Mouse (Mus musculus) adrenal gland, postnatal 4 days (tissue): ENCODE measurements at regions not wholly inside any gene's neighbourhood (a gene's known extent, or its start where the extent isn't known, plus 50 kb on each side); places are given as distances from the start of the nearest gene placed in this dataset.

Source experiments
- DNase-seq, 2 experiments: peaks; one replicate each; pipeline ENCODE4 v3.0.0; 2021 to 2022; ENCODE audit warnings: low spot score in 2 of 2, mixed read lengths in 2 of 2

DNA sequence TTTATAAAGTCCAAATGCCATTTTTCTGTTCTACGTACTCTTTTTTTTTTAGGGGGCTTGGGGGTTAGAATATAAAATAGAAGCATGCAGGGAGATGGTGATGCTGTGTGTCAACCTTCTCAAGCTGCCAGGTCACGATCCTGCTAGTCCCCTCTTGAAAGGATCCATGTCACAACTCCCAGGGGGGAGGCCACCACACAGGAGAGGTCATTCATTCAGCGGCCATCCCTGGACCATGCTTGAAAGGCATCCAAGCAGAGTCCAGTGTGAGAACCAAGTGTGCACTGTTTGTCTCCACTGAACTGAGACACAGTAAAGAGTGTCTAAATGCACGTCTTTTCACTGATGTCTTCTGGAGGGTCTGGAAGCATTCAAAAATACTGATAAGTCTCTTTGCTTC, 119.8 kb upstream of the N6amt1 start:
- DNase-seq = no peak

- no peak for DNase-seq
Observed at GRCm38 (mm10) chr16:87225595-87225994, 128.4 kb upstream of the N6amt1 start.

DNA sequence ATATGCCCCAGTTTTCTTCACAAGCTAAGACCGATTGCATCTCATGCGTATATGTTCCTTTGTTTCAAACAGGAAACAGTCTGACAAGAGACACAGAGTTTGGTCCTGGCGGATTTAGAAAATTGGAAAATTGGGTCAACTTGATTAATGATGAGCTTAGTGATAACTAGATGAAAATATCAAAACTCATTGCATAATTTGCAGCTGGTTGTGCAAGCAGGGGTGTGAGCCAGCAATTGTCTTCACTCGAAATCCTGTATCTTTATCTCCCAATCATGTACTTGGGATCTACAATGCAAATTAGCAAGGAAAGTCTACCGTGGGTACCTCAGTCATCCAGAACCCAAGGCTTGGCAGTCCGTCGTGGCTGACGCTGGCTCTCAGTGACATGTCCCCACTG, 128.9 kb upstream of the N6amt1 start:
- no peak for DNase-seq

DNA sequence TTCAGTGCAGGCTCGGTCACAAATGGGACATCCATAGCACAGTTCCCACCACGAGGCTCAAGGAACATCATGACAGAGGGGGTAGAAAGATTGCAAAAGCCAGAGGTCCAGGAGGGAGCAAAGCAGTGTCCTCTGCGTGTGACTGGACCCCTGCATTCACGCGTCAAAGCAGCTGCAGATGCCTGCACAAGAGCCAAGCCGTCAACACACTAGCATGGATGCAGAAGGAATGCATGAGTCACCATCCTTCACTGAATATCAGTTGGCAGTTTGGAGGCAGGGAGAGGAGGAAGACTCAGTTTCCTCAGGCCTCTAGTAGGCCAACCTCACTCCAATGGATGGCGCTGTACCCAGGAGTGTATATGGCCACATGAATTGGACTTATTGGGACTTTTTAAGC, 130.0 kb upstream of the N6amt1 start:
- DNase-seq = no peak

- DNase-seq = no peak
Observed at GRCm38 (mm10) chr16:87220611-87221010, 133.4 kb upstream of the N6amt1 start.

DNA sequence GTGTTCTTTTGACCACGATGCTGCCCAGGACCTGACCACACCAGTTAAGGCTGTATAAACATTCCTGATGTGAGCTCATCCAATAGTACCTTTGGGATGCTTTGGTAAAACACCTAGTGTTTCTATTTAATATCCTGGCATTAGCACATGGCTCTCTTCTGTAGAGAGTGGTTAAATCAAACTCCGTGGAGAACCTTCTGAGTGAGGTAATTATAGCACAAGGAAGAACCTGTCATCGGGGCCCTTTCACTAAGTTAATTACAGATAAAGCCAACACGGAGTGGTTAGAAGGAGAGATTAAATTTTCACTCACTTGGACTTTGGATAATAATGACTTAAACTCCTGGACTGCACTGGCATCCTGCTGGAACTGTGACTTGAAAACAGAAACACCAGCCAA, 133.8 kb upstream of the N6amt1 start:
- DNase-seq = no peak

DNA sequence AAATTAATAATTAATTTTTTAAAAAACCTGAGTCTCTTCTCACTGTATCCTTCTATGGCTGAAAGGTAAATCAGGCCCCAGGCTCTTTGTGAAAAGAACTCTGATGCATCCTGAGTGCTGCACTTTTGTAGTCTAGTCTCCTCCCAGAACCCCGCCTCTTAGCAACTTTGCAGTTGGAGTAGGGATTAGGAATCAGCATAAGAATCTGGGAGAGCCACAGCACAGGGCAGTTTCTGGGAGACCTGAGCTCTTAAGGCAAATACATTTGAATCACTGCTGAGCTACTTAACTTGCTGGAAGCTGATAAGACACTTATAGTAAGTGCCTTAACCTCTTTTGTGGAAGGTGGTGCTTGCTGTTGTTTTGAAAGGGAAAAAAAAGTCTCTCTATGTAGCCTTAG, 146.1 kb upstream of the N6amt1 start:
- DNase-seq = no peak

DNA sequence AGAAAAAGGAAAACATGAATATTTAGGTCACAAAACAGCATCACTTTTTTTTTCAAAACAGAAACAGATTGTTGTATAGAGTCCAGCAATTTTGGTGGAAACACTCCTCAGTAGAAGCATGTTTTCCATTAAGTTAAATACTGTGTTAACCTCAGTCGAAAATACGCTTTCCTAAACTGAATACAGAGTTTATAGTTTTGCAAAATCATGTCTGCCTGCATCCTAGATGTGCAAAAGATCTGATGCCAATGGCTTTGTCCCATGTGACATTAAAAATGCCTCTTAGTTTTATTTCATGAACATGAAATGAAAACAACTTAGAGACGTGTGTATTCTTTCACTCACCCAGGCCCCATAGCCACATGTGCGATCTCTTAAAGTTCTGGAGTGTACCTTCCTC, 163.5 kb upstream of the N6amt1 start:
- no peak for DNase-seq

- DNase-seq = no peak
Observed at GRCm38 (mm10) chr16:87188737-87189136, 165.2 kb upstream of the N6amt1 start.

- no peak for DNase-seq
Observed at GRCm38 (mm10) chr16:87172395-87172794, 181.6 kb upstream of the N6amt1 start.

DNA sequence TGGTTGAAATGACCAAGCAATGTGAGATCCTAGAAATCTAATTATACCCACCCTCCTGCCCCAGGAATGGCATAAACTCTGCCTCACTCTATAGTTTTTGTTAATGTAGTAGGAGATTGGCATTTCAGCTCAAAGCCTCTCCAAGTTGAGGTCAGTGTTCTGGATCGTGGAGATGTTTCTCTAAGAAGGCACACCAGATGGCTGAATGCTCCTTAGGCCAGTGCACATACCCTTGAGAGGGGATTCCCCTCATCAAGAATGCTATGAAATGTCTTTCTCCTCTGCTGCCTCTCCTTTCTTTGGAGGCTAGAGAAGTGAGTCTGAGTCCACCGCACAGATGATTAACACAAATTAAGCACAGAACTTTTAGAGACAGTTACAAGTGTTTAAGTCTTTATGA, 214.7 kb upstream of the N6amt1 start:
- no peak for DNase-seq

DNA sequence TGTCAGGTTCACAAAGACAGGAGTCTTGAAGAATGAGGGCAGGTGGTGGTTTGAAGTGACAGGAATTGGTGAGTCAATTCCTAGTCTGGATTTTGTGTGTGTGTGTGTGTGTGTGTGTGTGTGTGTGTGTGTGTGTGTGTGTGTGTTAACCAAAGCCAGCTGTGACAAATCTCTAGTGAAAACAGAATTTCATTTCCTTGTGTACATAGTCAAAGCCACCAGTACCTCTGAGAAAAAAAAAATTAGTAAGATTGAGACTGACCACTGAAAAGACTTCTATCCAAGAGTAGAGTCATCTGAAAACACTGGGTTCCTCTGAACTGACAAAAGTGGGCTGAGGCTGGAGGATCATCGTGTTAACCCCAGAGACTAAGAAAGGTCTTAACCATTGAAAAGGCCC, 217.5 kb upstream of the N6amt1 start:
- DNase-seq = no peak

DNA sequence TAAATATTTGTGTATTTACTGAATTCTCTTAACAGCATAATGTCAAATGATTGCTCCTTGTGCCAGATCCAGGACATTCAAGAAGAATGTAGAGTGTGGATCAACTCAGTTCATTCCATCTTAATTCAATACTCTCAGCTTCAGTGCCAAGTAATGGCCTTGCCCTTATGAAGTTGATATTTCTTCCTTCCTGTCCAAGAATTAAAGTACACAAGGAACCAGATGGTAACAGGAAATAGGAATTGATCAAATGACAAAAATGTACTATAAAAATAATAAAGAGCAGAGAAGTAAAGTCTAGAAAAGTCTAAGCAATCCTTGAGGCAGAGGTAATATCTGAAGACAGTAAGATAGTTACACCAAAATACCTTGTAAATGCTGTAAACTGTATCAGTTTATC, 219.5 kb upstream of the N6amt1 start:
- no peak for DNase-seq

DNA sequence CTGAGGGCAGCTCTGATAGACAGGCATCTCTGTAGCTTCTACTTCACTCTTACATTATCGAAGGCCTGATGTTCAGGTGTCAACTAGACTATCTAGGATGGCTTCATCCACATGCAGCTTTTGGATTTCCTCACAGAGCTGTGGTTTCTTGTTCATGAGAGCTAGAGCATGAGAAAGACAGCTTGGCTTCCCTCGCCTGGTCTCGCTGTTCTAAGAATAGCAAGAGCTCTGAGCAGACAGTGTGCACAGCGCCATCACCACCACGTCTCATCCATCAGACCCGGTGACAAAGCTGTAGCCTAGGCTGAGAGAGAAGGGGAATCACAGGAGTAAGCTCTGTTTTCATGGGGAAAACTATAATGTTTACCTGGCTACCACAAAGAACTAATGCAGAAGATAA, 220.1 kb upstream of the N6amt1 start:
- DNase-seq = no peak

DNA sequence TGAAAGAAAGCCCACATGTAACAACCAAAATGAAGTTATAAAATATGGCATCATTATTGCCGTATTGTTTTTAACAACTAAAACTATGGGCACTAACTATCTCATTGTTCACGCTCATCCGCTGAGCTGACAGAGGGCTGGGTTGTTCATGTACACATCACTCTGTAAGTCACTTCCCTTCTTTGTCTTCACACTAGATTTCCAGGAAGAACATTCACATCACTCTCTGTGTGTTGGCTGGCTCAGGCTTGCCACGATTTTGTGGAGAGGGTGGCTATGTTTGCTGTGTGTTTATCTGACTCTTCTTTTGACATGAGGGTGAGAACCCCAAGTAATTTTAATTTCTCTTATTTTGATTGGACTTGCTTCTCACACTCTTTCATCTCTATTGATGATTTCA, 221.9 kb upstream of the N6amt1 start:
- no peak for DNase-seq

DNA sequence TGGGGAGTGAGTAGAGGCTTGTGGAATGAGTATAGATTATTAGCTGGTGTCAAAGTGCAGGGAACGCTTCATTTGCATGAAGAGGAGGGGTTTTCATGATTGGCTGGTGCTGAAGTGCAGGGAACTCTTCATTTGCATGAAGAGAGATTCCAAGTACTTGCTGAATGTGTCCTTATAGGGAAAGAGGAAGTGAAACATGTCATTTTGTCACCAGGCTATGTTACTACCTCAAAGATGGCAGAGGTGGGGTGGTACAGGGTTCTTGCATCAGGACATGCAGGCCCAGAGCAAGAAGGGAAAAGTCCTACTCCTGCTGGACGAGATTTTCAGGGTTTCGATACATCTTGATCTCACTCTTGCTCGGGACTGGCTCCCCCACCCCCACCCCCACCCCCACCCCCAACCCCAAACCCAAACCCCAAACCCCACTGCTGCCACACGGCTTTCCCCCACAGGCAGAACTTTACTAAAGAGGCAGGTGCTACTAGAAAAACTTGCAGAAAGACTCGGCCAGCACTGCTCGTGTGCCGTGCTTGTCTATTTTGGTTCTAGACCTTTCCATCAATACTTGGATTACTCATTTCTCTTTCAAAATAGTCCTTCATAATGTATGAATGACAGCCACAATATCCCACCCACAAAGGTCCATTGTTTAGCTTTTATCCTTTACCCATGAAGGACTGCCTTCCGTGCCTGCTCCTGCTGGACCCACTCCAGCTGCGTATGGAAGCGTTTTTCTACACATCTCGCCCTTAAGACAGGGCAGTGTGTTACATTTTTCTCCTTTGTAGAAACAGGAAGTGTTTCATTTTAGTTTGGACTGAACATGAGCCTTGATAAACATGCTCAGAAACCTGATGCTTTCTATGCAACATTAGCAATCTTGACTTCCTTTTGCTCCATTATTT, 223.0 kb upstream of the N6amt1 start:
- DNase-seq = no peak

DNA sequence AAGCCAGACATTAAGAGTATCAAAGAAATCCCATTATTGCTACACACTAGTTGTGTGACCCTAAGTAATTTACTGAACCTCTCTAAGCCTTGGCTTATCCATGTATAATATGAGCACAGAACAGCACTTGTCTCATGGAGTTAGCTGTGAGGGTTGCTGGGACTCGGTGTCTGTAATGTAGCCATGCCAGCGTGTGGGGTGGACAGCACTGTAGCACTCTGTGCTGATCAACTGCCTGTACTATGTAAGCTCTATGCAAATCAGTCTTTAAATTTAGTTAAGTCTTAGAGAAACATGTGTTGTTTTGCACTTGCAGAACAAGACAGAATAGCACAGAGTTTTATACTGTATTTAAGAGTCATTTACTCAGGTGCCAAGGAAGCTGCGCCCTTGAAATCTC, 225.0 kb upstream of the N6amt1 start:
- no peak for DNase-seq

DNA sequence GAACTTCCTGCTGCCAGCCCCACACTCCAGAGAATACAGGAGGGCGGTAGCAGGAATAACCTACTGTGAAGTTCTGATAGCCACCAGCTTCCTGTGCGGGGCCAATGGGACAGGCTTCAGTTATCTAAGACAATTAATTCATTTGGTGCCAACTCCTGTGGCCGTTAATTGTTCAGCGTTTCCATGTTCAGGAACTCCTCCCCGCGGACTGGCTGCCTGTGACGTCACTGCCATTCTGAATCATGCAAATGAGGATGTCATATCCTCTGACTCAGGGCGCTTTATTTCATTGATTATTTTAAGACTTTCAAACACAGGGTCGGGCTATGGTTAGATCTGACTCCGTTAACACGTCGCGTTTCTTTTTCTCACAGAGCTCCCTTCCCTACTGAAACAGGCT, 225.8 kb upstream of the N6amt1 start:
- no peak for DNase-seq

- DNase-seq = no peak
Observed at GRCm38 (mm10) chr16:87124519-87124918, 229.5 kb upstream of the N6amt1 start.

- DNase-seq = no peak
Observed at GRCm38 (mm10) chr16:87103599-87103998, 250.4 kb upstream of the N6amt1 start.

GRCm38 (mm10) chr16:87102057-87102456, 251.9 kb upstream of the N6amt1 start:
- DNase-seq = no peak

DNA sequence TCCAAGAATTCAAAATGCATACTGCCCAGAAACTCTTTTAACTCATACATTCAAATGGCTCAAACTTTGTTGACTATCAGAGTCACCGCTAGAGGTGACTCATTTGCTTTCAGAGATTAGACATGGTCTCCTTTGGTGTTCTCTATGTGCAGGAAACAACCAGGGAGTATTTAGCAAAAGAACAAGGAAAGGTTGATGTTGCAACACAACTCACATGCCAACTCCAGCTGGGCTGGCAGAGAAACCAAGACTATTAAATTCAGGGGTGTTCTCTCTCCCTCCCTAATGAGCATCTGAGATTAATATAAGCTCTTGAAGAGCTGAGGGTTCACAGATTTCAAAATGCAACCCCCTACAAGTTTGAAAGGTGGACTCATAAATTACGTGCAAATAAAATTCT, 262.0 kb upstream of the N6amt1 start:
- DNase-seq = no peak

DNA sequence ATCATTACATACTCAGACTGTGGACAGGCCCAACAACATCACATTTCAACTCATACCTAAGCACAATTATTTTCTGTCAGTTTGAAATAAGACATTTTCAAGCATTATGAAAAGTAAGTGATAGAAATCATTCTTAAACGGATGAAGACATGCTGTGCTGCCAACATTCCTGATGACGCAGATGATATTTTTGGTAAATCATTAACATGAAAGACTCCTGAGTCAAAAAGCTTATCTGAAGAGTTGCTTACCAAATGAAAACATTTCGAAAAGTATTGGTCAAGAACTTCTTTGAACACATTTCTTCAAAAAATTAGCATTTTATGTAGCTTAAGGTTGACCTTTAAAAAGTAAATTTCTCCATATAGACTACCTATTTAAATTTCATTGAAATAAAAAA, 264.7 kb upstream of the N6amt1 start:
- DNase-seq = no peak
